Mouse (Mus musculus): ENCODE measurements around the gene Yy1. TPM values are rescaled to one million over a fixed set of nuclear protein-coding genes. Genes with fewer than 3 reads are reported as not detected.

Gene Yy1
- polyA plus RNA-seq, 1 experiment from 2014 or later = 16.0 TPM

GRCm38 (mm10) chr12:108759266-108759665 lies 33.5 kb upstream of the Yy1 start:
- Histone ChIP-seq H3K9ac (no peak overlapping the region), H3K9me3 (replicated peaks) (no peaks in the 10 kb centered on the region), H3K27ac (ENCODE audit: poor library complexity, severe bottlenecking) (no peak overlapping the region), H3K4me3 (no peak overlapping the region), H3K27me3 (replicated peaks) (no peaks in the 10 kb centered on the region), H3K4me1 (replicated peaks) (peaks cover 25% of the 10 kb centered on the region), H3K4me2 (no peak overlapping the region), H3K36me3 (no peaks in the 10 kb centered on the region)
- ATAC-seq (ENCODE audit: insufficient number of reproducible peaks, low FRiP score) = no peak
- WGBS = 78% methylated on average over 11 of the region's 11 CpGs

- H3K4me1 ChIP-seq (replicated peaks) = peaks cover 25% of the 10 kb centered on the region
- ATAC-seq (ENCODE audit: insufficient number of reproducible peaks, low FRiP score) = no peak
- no peak overlapping the region for H3K9ac ChIP-seq
- WGBS = 55% methylated on average over 6 of the region's 6 CpGs
- no peaks in the 10 kb centered on the region for H3K36me3 ChIP-seq
- no peak overlapping the region for H3K4me3 ChIP-seq
- no peaks in the 10 kb centered on the region for H3K27me3 ChIP-seq (replicated peaks)
- no peak overlapping the region for H3K27ac ChIP-seq (ENCODE audit: poor library complexity, severe bottlenecking)
- H3K9me3 ChIP-seq (replicated peaks) = no peaks in the 10 kb centered on the region
- H3K4me2 ChIP-seq = no peak overlapping the region
These were observed 32.8 kb upstream of the Yy1 start for GRCm38 (mm10) chr12:108760016-108760415.

GRCm38 (mm10) chr12:108760500-108761020 lies 32.2 kb upstream of the Yy1 start:
- Histone ChIP-seq H3K9ac (no peak overlapping the region), H3K9me3 (replicated peaks) (no peaks in the 10 kb centered on the region), H3K36me3 (no peaks in the 10 kb centered on the region), H3K27ac (ENCODE audit: poor library complexity, severe bottlenecking) (no peak overlapping the region), H3K4me1 (replicated peaks) (peaks cover 25% of the 10 kb centered on the region), H3K4me3 (no peak overlapping the region), H3K4me2 (no peak overlapping the region), H3K27me3 (replicated peaks) (no peaks in the 10 kb centered on the region)
- ATAC-seq (ENCODE audit: insufficient number of reproducible peaks, low FRiP score) = no peak
- 61% methylated on average over 9 of the region's 9 CpGs for WGBS

- Histone ChIP-seq H3K27me3 (replicated peaks) (no peaks in the 10 kb centered on the region), H3K9ac (no peak overlapping the region), H3K4me2 (no peak overlapping the region), H3K36me3 (no peaks in the 10 kb centered on the region), H3K9me3 (replicated peaks) (no peaks in the 10 kb centered on the region), H3K4me3 (no peak overlapping the region), H3K27ac (ENCODE audit: poor library complexity, severe bottlenecking) (no peak overlapping the region), H3K4me1 (replicated peaks) (peaks cover 30% of the 10 kb centered on the region)
- ATAC-seq (ENCODE audit: insufficient number of reproducible peaks, low FRiP score) = no peak
- 43% methylated on average over 4 of the region's 4 CpGs for WGBS
These were observed 31.6 kb upstream of the Yy1 start for GRCm38 (mm10) chr12:108761209-108761608.

- no peak overlapping the region for H3K9ac ChIP-seq
- no peak overlapping the region for H3K4me2 ChIP-seq
- H3K9me3 ChIP-seq (replicated peaks) = no peaks in the 10 kb centered on the region
- H3K27ac ChIP-seq (ENCODE audit: poor library complexity, severe bottlenecking) = no peak overlapping the region
- no peak overlapping the region for H3K4me3 ChIP-seq
- H3K27me3 ChIP-seq (replicated peaks) = no peaks in the 10 kb centered on the region
- peaks cover 30% of the 10 kb centered on the region for H3K4me1 ChIP-seq (replicated peaks)
- H3K36me3 ChIP-seq = no peaks in the 10 kb centered on the region
- 68% methylated on average over 4 of the region's 4 CpGs for WGBS
- no peak for ATAC-seq (ENCODE audit: insufficient number of reproducible peaks, low FRiP score)
These were observed 31.1 kb upstream of the Yy1 start for GRCm38 (mm10) chr12:108761665-108762064.

GRCm38 (mm10) chr12:108763057-108763796 lies 29.5 kb upstream of the Yy1 start:
- Histone ChIP-seq H3K9ac (no peak overlapping the region), H3K27ac (ENCODE audit: poor library complexity, severe bottlenecking) (no peak overlapping the region), H3K4me3 (no peak overlapping the region), H3K36me3 (no peaks in the 10 kb centered on the region), H3K4me2 (no peak overlapping the region), H3K4me1 (replicated peaks) (peaks cover 25% of the 10 kb centered on the region), H3K27me3 (replicated peaks) (no peaks in the 10 kb centered on the region), H3K9me3 (replicated peaks) (no peaks in the 10 kb centered on the region)
- WGBS = 47% methylated on average over 9 of the region's 9 CpGs
- peak; percentile 48 for ATAC-seq (ENCODE audit: insufficient number of reproducible peaks, low FRiP score)

- no peak for ATAC-seq (ENCODE audit: insufficient number of reproducible peaks, low FRiP score)
- 70% methylated on average over 22 of the region's 22 CpGs for WGBS
These were observed 27.7 kb upstream of the Yy1 start for GRCm38 (mm10) chr12:108764917-108765678.

GRCm38 (mm10) chr12:108765751-108766221 lies 27.0 kb upstream of the Yy1 start:
- 20% methylated on average over 14 of the region's 14 CpGs for WGBS
- H3K4me1 ChIP-seq (replicated peaks) = peaks cover 16% of the 10 kb centered on the region
- peak overlapping the region; percentile 54 for H3K9ac ChIP-seq
- peak overlapping the region; percentile 69 for H3K4me2 ChIP-seq
- H3K36me3 ChIP-seq = no peaks in the 10 kb centered on the region
- ATAC-seq (ENCODE audit: insufficient number of reproducible peaks, low FRiP score) = peak; percentile 63
- no peaks in the 10 kb centered on the region for H3K9me3 ChIP-seq (replicated peaks)
- peak overlapping the region; percentile 50; the same call in 1 of the 2 replicates for H3K27ac ChIP-seq (ENCODE audit: poor library complexity, severe bottlenecking)
- no peaks in the 10 kb centered on the region for H3K27me3 ChIP-seq (replicated peaks)
- H3K4me3 ChIP-seq = peak overlapping the region; percentile 36

More at GRCm38 (mm10) chr12:108764917-108765678, 27.7 kb upstream of the Yy1 start:
- H3K36me3 ChIP-seq = no peaks in the 10 kb centered on the region
- H3K9me3 ChIP-seq (replicated peaks) = no peaks in the 10 kb centered on the region
- peak overlapping the region; percentile 69 for H3K4me2 ChIP-seq
- H3K27me3 ChIP-seq (replicated peaks) = no peaks in the 10 kb centered on the region
- peaks cover 22% of the 10 kb centered on the region for H3K4me1 ChIP-seq (replicated peaks)
- H3K27ac ChIP-seq (ENCODE audit: poor library complexity, severe bottlenecking) = peak overlapping the region; percentile 50; the same call in 1 of the 2 replicates
- H3K4me3 ChIP-seq = peak overlapping the region; percentile 36
- no peak overlapping the region for H3K9ac ChIP-seq

- Histone ChIP-seq H3K4me2 (peak overlapping the region; percentile 69), H3K36me3 (no peaks in the 10 kb centered on the region), H3K27me3 (replicated peaks) (no peaks in the 10 kb centered on the region), H3K4me3 (peak overlapping the region; percentile 36), H3K4me1 (replicated peaks) (peaks cover 12% of the 10 kb centered on the region), H3K9me3 (replicated peaks) (no peaks in the 10 kb centered on the region), H3K9ac (no peak overlapping the region; the same call in 1 of the 2 replicates), H3K27ac (ENCODE audit: poor library complexity, severe bottlenecking) (peak overlapping the region; percentile 50; the same call in 1 of the 2 replicates)
- WGBS = 52% methylated on average over 10 of the region's 10 CpGs
- no peak for ATAC-seq (ENCODE audit: insufficient number of reproducible peaks, low FRiP score)
These were observed 26.5 kb upstream of the Yy1 start for GRCm38 (mm10) chr12:108766316-108766715.

GRCm38 (mm10) chr12:108766866-108767265 lies 25.9 kb upstream of the Yy1 start:
- Histone ChIP-seq H3K4me2 (peak overlapping the region; percentile 69), H3K27ac (ENCODE audit: poor library complexity, severe bottlenecking) (no peak overlapping the region), H3K4me1 (replicated peaks) (peaks cover 9% of the 10 kb centered on the region), H3K36me3 (no peaks in the 10 kb centered on the region), H3K4me3 (no peak overlapping the region), H3K27me3 (replicated peaks) (no peaks in the 10 kb centered on the region), H3K9ac (no peak overlapping the region), H3K9me3 (replicated peaks) (no peaks in the 10 kb centered on the region)
- no peak for ATAC-seq (ENCODE audit: insufficient number of reproducible peaks, low FRiP score)
- 39% methylated on average over 7 of the region's 7 CpGs for WGBS

GRCm38 (mm10) chr12:108768196-108768854 lies 24.4 kb upstream of the Yy1 start:
- WGBS = 79% methylated on average over 11 of the region's 11 CpGs
- no peak overlapping the region for H3K4me2 ChIP-seq
- no peaks in the 10 kb centered on the region for H3K27me3 ChIP-seq (replicated peaks)
- ATAC-seq (ENCODE audit: insufficient number of reproducible peaks, low FRiP score) = no peak
- H3K27ac ChIP-seq (ENCODE audit: poor library complexity, severe bottlenecking) = no peak overlapping the region
- no peak overlapping the region for H3K9ac ChIP-seq
- H3K4me1 ChIP-seq (replicated peaks) = peaks cover 5% of the 10 kb centered on the region
- H3K36me3 ChIP-seq = no peaks in the 10 kb centered on the region
- H3K4me3 ChIP-seq = no peak overlapping the region
- no peaks in the 10 kb centered on the region for H3K9me3 ChIP-seq (replicated peaks)

All from heart, embryonic 12.5 days (tissue).